ENCODE assay signal across 30 mouse cellular contexts in the genomic region with DNA sequence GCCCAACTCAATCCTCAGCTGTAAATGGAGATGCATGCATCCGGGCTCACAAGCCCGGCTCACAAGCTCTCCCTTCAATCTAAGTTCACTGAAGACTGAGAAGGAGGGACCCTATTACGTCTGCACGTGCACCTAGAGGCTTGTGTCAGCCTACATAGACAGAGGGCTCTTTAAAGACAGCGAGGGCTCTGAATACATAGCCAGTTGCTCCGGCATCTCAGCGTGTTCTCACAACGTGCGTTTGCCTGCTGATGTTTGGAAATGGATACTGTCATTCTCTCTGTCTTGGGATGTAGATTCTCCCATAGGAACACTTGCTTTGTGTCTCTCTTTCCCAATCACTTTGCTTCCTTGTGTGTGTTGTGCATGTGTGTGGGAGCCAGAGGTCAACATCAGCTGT.
"Had no signal": no experiment of that assay in that cellular context is flagged by ENCODE, and none has a peak within 500 bp of the region (broad histone marks: within the 10 kb centered on the region; RNA-seq: fewer than 3 reads in every experiment).

No protein-coding gene starts in this region.

- H3K27ac ChIP-seq: limb, embryonic 10.5 days; limb, embryonic 12.5 days; limb, embryonic 13.5 days; limb, embryonic 15.5 days; liver, embryonic 12.5 days; liver, embryonic 13.5 days; liver, embryonic 14.5 days; liver, embryonic 15.5 days; lung, embryonic 15.5 days; macrophage; midbrain, embryonic 10.5 days; midbrain, embryonic 12.5 days; midbrain, embryonic 15.5 days; neural tube, embryonic 12.5 days had no signal

- H3K4me1 ChIP-seq: liver, embryonic 12.5 days; liver, embryonic 13.5 days; liver, embryonic 15.5 days; megakaryocyte, embryonic 14.5 days had no signal

- H3K27me3 ChIP-seq: limb, embryonic 15.5 days; lung, embryonic 15.5 days; megakaryocyte, embryonic 14.5 days; midbrain, embryonic 15.5 days; neural tube, embryonic 12.5 days had no signal

- H3K9me3 ChIP-seq: limb, embryonic 10.5 days; limb, embryonic 12.5 days; limb, embryonic 13.5 days; limb, embryonic 15.5 days; liver, embryonic 12.5 days; liver, embryonic 13.5 days; liver, embryonic 15.5 days; lung, embryonic 15.5 days; midbrain, embryonic 10.5 days; midbrain, embryonic 12.5 days; midbrain, embryonic 15.5 days; neural tube, embryonic 12.5 days had no signal

- ATAC-seq: liver, embryonic 12.5 days; liver, postnatal 0 days; lung, postnatal 0 days; midbrain, embryonic 15.5 days; midbrain, embryonic 16.5 days had no signal

- H3K9ac ChIP-seq: limb, embryonic 12.5 days; limb, embryonic 13.5 days; limb, embryonic 15.5 days; liver, embryonic 12.5 days; liver, embryonic 13.5 days; liver, embryonic 14.5 days; liver, embryonic 15.5 days; liver, postnatal 0 days; lung, embryonic 14.5 days; lung, embryonic 15.5 days; midbrain, embryonic 12.5 days; midbrain, embryonic 15.5 days; neural tube, embryonic 12.5 days had no signal

- H3K4me3 ChIP-seq: limb, embryonic 10.5 days; limb, embryonic 12.5 days; limb, embryonic 13.5 days; limb, embryonic 15.5 days; liver, embryonic 12.5 days; liver, embryonic 13.5 days; liver, embryonic 15.5 days; lung, embryonic 15.5 days; megakaryocyte, embryonic 14.5 days; midbrain, embryonic 10.5 days; midbrain, embryonic 12.5 days; midbrain, embryonic 15.5 days; myocyte; neural tube, embryonic 12.5 days had no signal

- H3K4me2 ChIP-seq: limb, embryonic 12.5 days; limb, embryonic 13.5 days; limb, embryonic 15.5 days; liver, embryonic 11.5 days; liver, embryonic 12.5 days; liver, embryonic 13.5 days; liver, embryonic 15.5 days; lung, embryonic 14.5 days; lung, embryonic 15.5 days; midbrain, embryonic 12.5 days; midbrain, embryonic 15.5 days; neural tube, embryonic 12.5 days had no signal

- DNase-seq: left cerebral cortex, postnatal 4 days; liver; liver, embryonic 13.5 days; liver, postnatal 0 days; lung, adult 18-20 months; lung, adult 2 months; lung, embryonic 14.5 days; lung, postnatal 10 days; lung, postnatal 14 days; lung, postnatal 36 days; lung, postnatal 4 days; midbrain, embryonic 14.5 days had no signal

- H3K36me3 ChIP-seq: limb, embryonic 10.5 days; limb, embryonic 12.5 days; limb, embryonic 13.5 days; limb, embryonic 15.5 days; liver, embryonic 12.5 days; liver, embryonic 13.5 days; liver, embryonic 15.5 days; lung, embryonic 15.5 days; midbrain, embryonic 10.5 days; midbrain, embryonic 12.5 days; midbrain, embryonic 15.5 days; neural tube, embryonic 12.5 days had no signal
